Mouse (Mus musculus) limb, embryonic 13.5 days (tissue): ENCODE measurements around the gene Pappa. TPM values are rescaled to one million over a fixed set of nuclear protein-coding genes. Genes with fewer than 3 reads are reported as not detected.

Source experiments
- ATAC-seq: fragments of 200-750 bp; cut with Nextera tagmentation; 2 replicates; pipeline ENCODE4 v1.8.0; 2017; ENCODE audit warnings: low read depth, moderate number of reproducible peaks, moderate TSS enrichment; ENCODE audit not compliant: low FRiP score
- H3K27ac ChIP-seq: fragments of 300-500 bp; sonication (generic); 2 replicates; pipeline ENCODE4 v1.5.1; 2015; ENCODE audit warnings: inconsistent platforms, mild to moderate bottlenecking, moderate library complexity
- H3K27me3 ChIP-seq: fragments of 300-500 bp; sonication (generic); 2 replicates; pipeline ENCODE4 v1.6.1; 2015; ENCODE audit warnings: mild to moderate bottlenecking, inconsistent platforms
- H3K36me3 ChIP-seq: fragments of 300-500 bp; sonication (generic); 2 replicates; pipeline ENCODE4 v1.6.1; 2015; ENCODE audit warnings: inconsistent platforms, mild to moderate bottlenecking, moderate library complexity
- H3K4me1 ChIP-seq: fragments of 300-500 bp; sonication (generic); 2 replicates; pipeline ENCODE4 v1.6.1; 2015; ENCODE audit warnings: inconsistent platforms
- H3K4me2 ChIP-seq: fragments of 300-500 bp; sonication (generic); replicated peaks from 2 replicates; pipeline ENCODE4 v1.6.1; 2015; ENCODE audit warnings: inconsistent platforms, mild to moderate bottlenecking, moderate library complexity
- H3K4me3 ChIP-seq: fragments of 300-500 bp; sonication (generic); 2 replicates; pipeline ENCODE4 v1.5.1; 2015; ENCODE audit warnings: moderate library complexity, mild to moderate bottlenecking, inconsistent platforms
- H3K9ac ChIP-seq: fragments of 300-500 bp; sonication (generic); 2 replicates; pipeline ENCODE4 v1.6.1; 2015; ENCODE audit warnings: mild to moderate bottlenecking, inconsistent platforms
- H3K9me3 ChIP-seq: fragments of 300-500 bp; sonication (generic); 2 replicates; pipeline ENCODE4 v1.6.1; 2016; ENCODE audit warnings: inconsistent platforms
- WGBS: fragments of 180-500 bp; shearing (Covaris S2); methylation state at CpG from one replicate; pipeline ENCODE4 v1.1.7; 2015; 5-methylcytosine and 5-hydroxymethylcytosine counted together
- polyA plus RNA-seq: library from polyadenylated mRNA; unstranded; fragments of >200 nt; fragmentation: Nextera tagmentation; extraction: Ambion mirVana; gene quantifications from 2 replicates; pipeline ENCODE4 v1.2.1, GENCODE M21; 2015

The Pappa gene
- polyA plus RNA-seq, 1 experiment from 2014 or later, result 2.4 TPM

GRCm38 (mm10) chr4:65302666-65303065 is 178.7 kb downstream of the Pappa start:
- 74% methylated on average over 3 of the region's 3 CpGs for WGBS
- no peak for ATAC-seq
- Histone ChIP-seq H3K36me3 (no peaks in the 10 kb centered on the region; the same call in 1 of the 2 replicates), H3K27ac (no peak overlapping the region), H3K4me1 (no peaks in the 10 kb centered on the region), H3K9me3 (no peaks in the 10 kb centered on the region), H3K4me3 (no peak overlapping the region), H3K27me3 (0 out of 2 replicates have a peak, but pooled peaks cover 3% of the 10 kb centered on the region), H3K4me2 (no peak overlapping the region), H3K9ac (no peak overlapping the region)

GRCm38 (mm10) chr4:65317877-65318525 is 194.0 kb downstream of the Pappa start:
- ATAC-seq, result no peak
- Histone ChIP-seq H3K4me2 (no peak overlapping the region), H3K9me3 (no peaks in the 10 kb centered on the region), H3K36me3 (no peaks in the 10 kb centered on the region), H3K27ac (no peak overlapping the region), H3K4me3 (no peak overlapping the region), H3K9ac (no peak overlapping the region), H3K27me3 (no peaks in the 10 kb centered on the region), H3K4me1 (no peaks in the 10 kb centered on the region)
- WGBS, result 64% methylated on average over 10 of the region's 10 CpGs

GRCm38 (mm10) chr4:65321340-65321739 is 197.4 kb downstream of the Pappa start:
- Histone ChIP-seq H3K9ac (no peak overlapping the region), H3K9me3 (no peaks in the 10 kb centered on the region), H3K27ac (no peak overlapping the region), H3K4me1 (no peaks in the 10 kb centered on the region), H3K27me3 (no peaks in the 10 kb centered on the region), H3K4me2 (no peak overlapping the region), H3K36me3 (no peaks in the 10 kb centered on the region), H3K4me3 (no peak overlapping the region)
- WGBS, result 90% methylated on average over 4 of the region's 4 CpGs
- no peak for ATAC-seq

- H3K4me2 ChIP-seq, result no peak overlapping the region
- H3K27ac ChIP-seq, result no peak overlapping the region
- no peak for ATAC-seq
- H3K4me1 ChIP-seq, result no peaks in the 10 kb centered on the region
- no peak overlapping the region for H3K9ac ChIP-seq
- no peak overlapping the region for H3K4me3 ChIP-seq
- no peaks in the 10 kb centered on the region for H3K27me3 ChIP-seq
- H3K9me3 ChIP-seq, result no peaks in the 10 kb centered on the region
- no peaks in the 10 kb centered on the region for H3K36me3 ChIP-seq
- 53% methylated on average over 1 of the region's 1 CpGs for WGBS
These were observed 198.0 kb downstream of the Pappa start for GRCm38 (mm10) chr4:65321959-65322358.

- H3K4me1 ChIP-seq, result peaks cover 4% of the 10 kb centered on the region
- no peak overlapping the region for H3K27ac ChIP-seq
- no peak overlapping the region for H3K4me2 ChIP-seq
- H3K27me3 ChIP-seq, result no peaks in the 10 kb centered on the region
- no peaks in the 10 kb centered on the region for H3K9me3 ChIP-seq
- ATAC-seq, result no peak
- H3K9ac ChIP-seq, result no peak overlapping the region
- no peak overlapping the region for H3K4me3 ChIP-seq
- H3K36me3 ChIP-seq, result no peaks in the 10 kb centered on the region
- WGBS, result 91% methylated on average over 2 of the region's 2 CpGs
These were observed 201.8 kb downstream of the Pappa start for GRCm38 (mm10) chr4:65325816-65326215.

- Histone ChIP-seq H3K4me3 (no peak overlapping the region), H3K9me3 (no peaks in the 10 kb centered on the region), H3K27ac (no peak overlapping the region), H3K27me3 (no peaks in the 10 kb centered on the region), H3K36me3 (no peaks in the 10 kb centered on the region), H3K9ac (no peak overlapping the region), H3K4me2 (no peak overlapping the region), H3K4me1 (peaks cover 4% of the 10 kb centered on the region)
- 56% methylated on average over 9 of the region's 9 CpGs for WGBS
- ATAC-seq, result no peak
These were observed 204.7 kb downstream of the Pappa start for GRCm38 (mm10) chr4:65328486-65329308.

- Histone ChIP-seq H3K4me2 (no peak overlapping the region), H3K4me3 (no peak overlapping the region), H3K27ac (no peak overlapping the region), H3K36me3 (no peaks in the 10 kb centered on the region), H3K4me1 (peaks cover 3% of the 10 kb centered on the region), H3K9ac (no peak overlapping the region), H3K9me3 (no peaks in the 10 kb centered on the region), H3K27me3 (no peaks in the 10 kb centered on the region)
- no peak; the same call in 1 of the 2 replicates for ATAC-seq
- 31% methylated on average over 1 of the region's 1 CpGs for WGBS
These were observed 209.7 kb downstream of the Pappa start for GRCm38 (mm10) chr4:65333718-65334117.

GRCm38 (mm10) chr4:65341766-65342165 is 217.8 kb downstream of the Pappa start:
- H3K27ac ChIP-seq, result no peak overlapping the region
- WGBS, result 80% methylated on average over 3 of the region's 3 CpGs
- no peaks in the 10 kb centered on the region for H3K4me1 ChIP-seq
- H3K4me2 ChIP-seq, result no peak overlapping the region
- H3K27me3 ChIP-seq, result no peaks in the 10 kb centered on the region
- no peak overlapping the region for H3K4me3 ChIP-seq
- no peak overlapping the region for H3K9ac ChIP-seq
- no peak for ATAC-seq
- H3K36me3 ChIP-seq, result no peaks in the 10 kb centered on the region
- no peaks in the 10 kb centered on the region for H3K9me3 ChIP-seq

- Histone ChIP-seq H3K27ac (no peak overlapping the region), H3K9ac (no peak overlapping the region), H3K36me3 (no peaks in the 10 kb centered on the region), H3K4me1 (no peaks in the 10 kb centered on the region), H3K4me2 (no peak overlapping the region), H3K9me3 (no peaks in the 10 kb centered on the region), H3K4me3 (no peak overlapping the region), H3K27me3 (no peaks in the 10 kb centered on the region)
- WGBS, result 82% methylated on average over 7 of the region's 7 CpGs
- no peak for ATAC-seq
These were observed 226.5 kb downstream of the Pappa start for GRCm38 (mm10) chr4:65350521-65350920.

- ATAC-seq, result no peak
- Histone ChIP-seq H3K27ac (no peak overlapping the region), H3K4me2 (no peak overlapping the region), H3K27me3 (no peaks in the 10 kb centered on the region), H3K9me3 (no peaks in the 10 kb centered on the region), H3K4me3 (no peak overlapping the region), H3K9ac (no peak overlapping the region), H3K4me1 (no peaks in the 10 kb centered on the region), H3K36me3 (no peaks in the 10 kb centered on the region)
- 72% methylated on average over 4 of the region's 4 CpGs for whole genome bisulfite sequencing
These were observed 230.6 kb downstream of the Pappa start for GRCm38 (mm10) chr4:65354580-65354979.

GRCm38 (mm10) chr4:65367135-65367534 is 243.2 kb downstream of the Pappa start:
- peak; percentile 85 for ATAC-seq
- H3K27me3 ChIP-seq, result no peaks in the 10 kb centered on the region
- peaks cover 10% of the 10 kb centered on the region; the same call in 1 of the 2 replicates for H3K4me1 ChIP-seq
- no peak overlapping the region for H3K9ac ChIP-seq
- H3K4me3 ChIP-seq, result no peak overlapping the region
- H3K4me2 ChIP-seq, result no peak overlapping the region
- no peaks in the 10 kb centered on the region for H3K9me3 ChIP-seq
- peak overlapping the region; percentile 78 for H3K27ac ChIP-seq
- no peaks in the 10 kb centered on the region for H3K36me3 ChIP-seq

- WGBS, result 91% methylated on average over 3 of the region's 3 CpGs
- H3K27ac ChIP-seq, result peak overlapping the region; percentile 8; the same call in 1 of the 2 replicates
- ATAC-seq, result no peak
- H3K9me3 ChIP-seq, result no peaks in the 10 kb centered on the region
- H3K4me1 ChIP-seq, result peaks cover 6% of the 10 kb centered on the region; the same call in 1 of the 2 replicates
- no peak overlapping the region for H3K9ac ChIP-seq
- no peaks in the 10 kb centered on the region for H3K27me3 ChIP-seq
- H3K4me2 ChIP-seq, result no peak overlapping the region
- no peak overlapping the region for H3K4me3 ChIP-seq
- no peaks in the 10 kb centered on the region for H3K36me3 ChIP-seq
These were observed 248.8 kb downstream of the Pappa start for GRCm38 (mm10) chr4:65372731-65373130.
